In genomic region chr8:109416327-109417100, GRCm38 (mm10) we compare ENCODE assay signal across 10 mouse cellular contexts.
DNase-seq lines count a peak whose midpoint lies in the region; ATAC-seq lines count a peak whose summit lies in the region.
"Had no signal": no experiment of that assay in that cellular context is flagged by ENCODE, and none has a peak within 500 bp of the region (broad histone marks: within the 10 kb centered on the region; RNA-seq: fewer than 3 reads in every experiment).

No protein-coding gene starts in this region.

- H3K36me3 ChIP-seq in heart, embryonic 10.5 days: no peaks in the 10 kb centered on the region
- H3K36me3 ChIP-seq in forebrain, embryonic 15.5 days: no peaks in the 10 kb centered on the region
- H3K36me3 ChIP-seq: kidney, embryonic 15.5 days had no signal

- intact Hi-C loops in left cerebral cortex, postnatal 25 days (cut with DNase I): loop anchor here (2.0 to 5.0 kb wide), 6 partner anchors 56 to 714 kb away; no protein-coding TSS in a partner anchor

- H3K4me3 ChIP-seq in heart, embryonic 10.5 days: no peak overlapping the region
- H3K4me3 ChIP-seq in forebrain, embryonic 15.5 days: peak overlapping the region; percentile 11; the same call in 1 of the 2 replicates
- H3K4me3 ChIP-seq: kidney, embryonic 15.5 days; megakaryocyte, embryonic 14.5 days had no signal

- peaks cover 13% of the 10 kb centered on the region for H3K4me1 ChIP-seq in heart, embryonic 10.5 days
- H3K4me1 ChIP-seq in forebrain, embryonic 15.5 days: peaks cover 47% of the 10 kb centered on the region

- H3K9ac ChIP-seq in forebrain, embryonic 15.5 days (replicated peaks): peak overlapping the region; percentile 37
- H3K9ac ChIP-seq: kidney, embryonic 15.5 days had no signal

- no peaks in the 10 kb centered on the region for H3K27me3 ChIP-seq in heart, embryonic 10.5 days (ENCODE audit: insufficient read depth, poor library complexity, severe bottlenecking)
- no peaks in the 10 kb centered on the region for H3K27me3 ChIP-seq in forebrain, embryonic 15.5 days
- H3K27me3 ChIP-seq: megakaryocyte, embryonic 14.5 days had no signal

- peak overlapping the region; percentile 28 for H3K4me2 ChIP-seq in forebrain, embryonic 15.5 days (replicated peaks)

- H3K27ac ChIP-seq in heart, embryonic 10.5 days: no peak overlapping the region
- H3K27ac ChIP-seq in forebrain, embryonic 15.5 days (replicated peaks): peak overlapping the region; percentile 94
- H3K27ac ChIP-seq: kidney, embryonic 15.5 days had no signal

- peak; percentile 41 for ATAC-seq in forebrain, embryonic 15.5 days (replicated peaks)

- peak; percentile 18 for DNase-seq in heart, adult 11 months
- no peak for DNase-seq in heart, embryonic 10.5 days (ENCODE audit: low spot score)
- DNase-seq in left cerebral cortex, postnatal 25 days (ENCODE audit: low spot score in 2 of 2): peak; percentile 45 to 77
- peak; percentile 52 to 67 for DNase-seq in right cerebral cortex, postnatal 10 days (ENCODE audit: low spot score in 2 of 2)
- no peak for DNase-seq in kidney, adult 8-10 months
- DNase-seq in thymus, postnatal 36 days: no peak
- no peak for DNase-seq in adrenal gland, postnatal 4 days (ENCODE audit: low spot score in 2 of 2)

- no peaks in the 10 kb centered on the region for H3K9me3 ChIP-seq in heart, embryonic 10.5 days
- H3K9me3 ChIP-seq in forebrain, embryonic 15.5 days: no peaks in the 10 kb centered on the region
- H3K9me3 ChIP-seq: kidney, embryonic 15.5 days; megakaryocyte, embryonic 14.5 days had no signal

- 81% methylated on average over 17 of the region's 17 CpGs for WGBS in heart, embryonic 10.5 days
- WGBS in forebrain, embryonic 15.5 days: 48% methylated on average over 17 of the region's 17 CpGs

Comparison
In these comparisons a context has a peak if more than half of its experiments do, and no peak if none do; other contexts are left out.
1. DNase-seq: peak in heart, adult 11 months (single experiment), left cerebral cortex, postnatal 25 days (2 of 2) and right cerebral cortex, postnatal 10 days (2 of 2); none in heart, embryonic 10.5 days (single experiment), kidney, adult 8-10 months (0 of 2), thymus, postnatal 36 days (0 of 2) and adrenal gland, postnatal 4 days (0 of 2).